Mouse (Mus musculus) liver, embryonic 11.5 days (tissue): ENCODE results near the gene 3100002H09Rik. TPM values are rescaled to one million over a fixed set of nuclear protein-coding genes. Genes with fewer than 3 reads are reported as not detected.

Experiments
- ATAC-seq: fragments of 200-750 bp; cut with Nextera tagmentation; replicated peaks from 2 replicates; pipeline ENCODE4 v1.8.0; 2017; ENCODE audit warnings: moderate number of reproducible peaks, mild to moderate bottlenecking, moderate TSS enrichment, moderate library complexity; ENCODE audit not compliant: low FRiP score
- DNase-seq: peaks from one replicate; pipeline ENCODE4 v3.0.0-alpha.2; 2017; ENCODE audit warnings: low spot score
- H3K27ac ChIP-seq: fragments of 300-500 bp; sonication (generic); 2 replicates; pipeline ENCODE4 v1.5.1; 2014; ENCODE audit warnings: mild to moderate bottlenecking, low read depth, low read length, control low read depth
- H3K27me3 ChIP-seq: fragments of 300-500 bp; sonication (generic); replicated peaks from 2 replicates; pipeline ENCODE4 v1.6.1; 2014; ENCODE audit warnings: low read length, mixed read lengths; ENCODE audit not compliant: control insufficient read depth, insufficient read depth
- H3K36me3 ChIP-seq: fragments of 300-500 bp; sonication (generic); 2 replicates; pipeline ENCODE4 v1.6.1; 2014; ENCODE audit warnings: mild to moderate bottlenecking, low read length, moderate library complexity, mixed read lengths; ENCODE audit not compliant: control insufficient read depth, insufficient read depth
- H3K4me1 ChIP-seq: fragments of 300-500 bp; sonication (generic); replicated peaks from 2 replicates; pipeline ENCODE4 v1.6.1; 2014; ENCODE audit warnings: low read length, mixed read lengths; ENCODE audit not compliant: control insufficient read depth, insufficient read depth
- H3K4me2 ChIP-seq: fragments of 300-500 bp; sonication (generic); 2 replicates; pipeline ENCODE4 v1.6.1; 2014; ENCODE audit warnings: mild to moderate bottlenecking, control low read depth, moderate library complexity
- H3K4me3 ChIP-seq: fragments of 300-500 bp; sonication (generic); 2 replicates; pipeline ENCODE4 v1.5.1; 2014; ENCODE audit warnings: low read depth, low read length, control low read depth
- H3K9ac ChIP-seq: fragments of 300-500 bp; sonication (generic); 2 replicates; pipeline ENCODE4 v1.6.1; 2014; ENCODE audit warnings: low read depth, low read length, control low read depth
- H3K9me3 ChIP-seq: fragments of 300-500 bp; sonication (generic); 2 replicates; pipeline ENCODE4 v1.6.1; 2016; ENCODE audit warnings: low read length, inconsistent platforms, mixed read lengths; ENCODE audit not compliant: control insufficient read depth
- WGBS: fragments of 180-500 bp; shearing (Covaris S2); extraction: QIAGEN DNeasy Blood & Tissue Kit; methylation state at CpG from one replicate; pipeline ENCODE4 v1.1.7; 2014; 5-methylcytosine and 5-hydroxymethylcytosine counted together
- polyA plus RNA-seq: library from polyadenylated mRNA; unstranded; fragments of >200 nt; fragmentation: Nextera tagmentation; extraction: Ambion mirVana; gene quantifications from 2 replicates; pipeline ENCODE4 v1.2.1, GENCODE M21; 2014

Gene 3100002H09Rik
- polyA plus RNA-seq, 1 experiment from 2014 or later = not detected

GRCm38 (mm10) chr4:124607166-124607565 lies 3.4 kb downstream of the 3100002H09Rik start:
- no peak overlapping the region for H3K4me3 ChIP-seq
- peak overlapping the region; percentile 38 for H3K27ac ChIP-seq
- H3K9ac ChIP-seq = peak overlapping the region; percentile 46
- WGBS = 57% methylated on average over 8 of the region's 8 CpGs
- H3K9me3 ChIP-seq = no peaks in the 10 kb centered on the region
- ATAC-seq = no peak
- no peak for DNase-seq
- H3K36me3 ChIP-seq = no peaks in the 10 kb centered on the region
- H3K27me3 ChIP-seq = peaks cover 22% of the 10 kb centered on the region
- peaks cover 30% of the 10 kb centered on the region for H3K4me1 ChIP-seq
- peak overlapping the region; percentile 44 for H3K4me2 ChIP-seq

GRCm38 (mm10) chr4:124606180-124606579 lies 4.4 kb downstream of the 3100002H09Rik start:
- Histone ChIP-seq H3K4me2 (peak overlapping the region; percentile 44), H3K36me3 (no peaks in the 10 kb centered on the region), H3K4me3 (no peak overlapping the region; the same call in 1 of the 2 replicates), H3K27me3 (peaks cover 22% of the 10 kb centered on the region), H3K27ac (peak overlapping the region; percentile 79), H3K9me3 (no peaks in the 10 kb centered on the region), H3K4me1 (peaks cover 30% of the 10 kb centered on the region), H3K9ac (peak overlapping the region; percentile 30)
- DNase-seq (peak; percentile 46), ATAC-seq (peak; percentile 97)
- WGBS = 39% methylated on average over 3 of the region's 3 CpGs

GRCm38 (mm10) chr4:124605255-124605654 lies 5.3 kb downstream of the 3100002H09Rik start:
- Histone ChIP-seq H3K36me3 (no peaks in the 10 kb centered on the region), H3K9ac (0 out of 2 replicates have a peak overlapping the region, but pooled peaks have one; percentile 40), H3K4me1 (peaks cover 30% of the 10 kb centered on the region), H3K27ac (peak overlapping the region; percentile 79), H3K4me2 (peak overlapping the region; percentile 44), H3K9me3 (no peaks in the 10 kb centered on the region), H3K27me3 (peaks cover 22% of the 10 kb centered on the region), H3K4me3 (no peak overlapping the region)
- DNase-seq = no peak
- WGBS = 39% methylated on average over 5 of the region's 5 CpGs
- peak; percentile 81 for ATAC-seq

GRCm38 (mm10) chr4:124603712-124604111 lies 6.9 kb downstream of the 3100002H09Rik start:
- peaks cover 30% of the 10 kb centered on the region for H3K4me1 ChIP-seq
- no peak overlapping the region for H3K4me2 ChIP-seq
- no peak overlapping the region for H3K27ac ChIP-seq
- H3K27me3 ChIP-seq = peaks cover 22% of the 10 kb centered on the region
- DNase-seq = no peak
- WGBS = 27% methylated on average over 9 of the region's 9 CpGs
- no peak overlapping the region for H3K9ac ChIP-seq
- no peaks in the 10 kb centered on the region for H3K9me3 ChIP-seq
- H3K4me3 ChIP-seq = no peak overlapping the region
- no peak for ATAC-seq
- H3K36me3 ChIP-seq = no peaks in the 10 kb centered on the region

- Histone ChIP-seq H3K36me3 (no peaks in the 10 kb centered on the region), H3K9me3 (no peaks in the 10 kb centered on the region), H3K4me1 (no peaks in the 10 kb centered on the region), H3K4me2 (no peak overlapping the region), H3K4me3 (no peak overlapping the region), H3K27ac (no peak overlapping the region), H3K27me3 (peaks cover 28% of the 10 kb centered on the region), H3K9ac (no peak overlapping the region)
- WGBS = 69% methylated on average over 9 of the region's 9 CpGs
- DNase-seq (no peak), ATAC-seq (no peak)
Observed at GRCm38 (mm10) chr4:124595929-124596328, 14.7 kb downstream of the 3100002H09Rik start.

GRCm38 (mm10) chr4:124594933-124595332 lies 15.7 kb downstream of the 3100002H09Rik start:
- Histone ChIP-seq H3K9me3 (no peaks in the 10 kb centered on the region), H3K27me3 (peaks cover 28% of the 10 kb centered on the region), H3K4me3 (no peak overlapping the region), H3K27ac (no peak overlapping the region), H3K4me1 (no peaks in the 10 kb centered on the region), H3K9ac (no peak overlapping the region), H3K4me2 (no peak overlapping the region), H3K36me3 (no peaks in the 10 kb centered on the region)
- DNase-seq = no peak
- 35% methylated on average over 13 of the region's 13 CpGs for WGBS
- no peak for ATAC-seq

- no peaks in the 10 kb centered on the region for H3K9me3 ChIP-seq
- H3K9ac ChIP-seq = no peak overlapping the region
- H3K4me2 ChIP-seq = no peak overlapping the region
- DNase-seq (no peak), ATAC-seq (no peak)
- 64% methylated on average over 9 of the region's 9 CpGs for WGBS
- no peak overlapping the region for H3K4me3 ChIP-seq
- H3K27me3 ChIP-seq = peaks cover 28% of the 10 kb centered on the region
- no peaks in the 10 kb centered on the region for H3K4me1 ChIP-seq
- no peak overlapping the region for H3K27ac ChIP-seq
- no peaks in the 10 kb centered on the region for H3K36me3 ChIP-seq
Observed at GRCm38 (mm10) chr4:124593691-124594090, 16.9 kb downstream of the 3100002H09Rik start.

- no peaks in the 10 kb centered on the region for H3K36me3 ChIP-seq
- no peak overlapping the region for H3K27ac ChIP-seq
- ATAC-seq = no peak
- no peak overlapping the region for H3K4me3 ChIP-seq
- H3K9ac ChIP-seq = no peak overlapping the region
- peaks cover 28% of the 10 kb centered on the region for H3K27me3 ChIP-seq
- no peak for DNase-seq
- no peak overlapping the region for H3K4me2 ChIP-seq
- no peaks in the 10 kb centered on the region for H3K4me1 ChIP-seq
- no peaks in the 10 kb centered on the region for H3K9me3 ChIP-seq
Observed at GRCm38 (mm10) chr4:124593210-124593609, 17.4 kb downstream of the 3100002H09Rik start.

- Histone ChIP-seq H3K9ac (no peak overlapping the region), H3K27ac (no peak overlapping the region), H3K36me3 (no peaks in the 10 kb centered on the region), H3K4me2 (no peak overlapping the region), H3K4me1 (no peaks in the 10 kb centered on the region), H3K9me3 (no peaks in the 10 kb centered on the region), H3K27me3 (peaks cover 25% of the 10 kb centered on the region), H3K4me3 (no peak overlapping the region)
- ATAC-seq (no peak), DNase-seq (no peak)
- 80% methylated on average over 5 of the region's 5 CpGs for WGBS
Observed at GRCm38 (mm10) chr4:124592241-124592640, 18.4 kb downstream of the 3100002H09Rik start.
